Mouse (Mus musculus) MEL (cell line): ENCODE results near the gene Gm20604. TPM values are rescaled to one million over a fixed set of nuclear protein-coding genes. Genes with fewer than 3 reads are reported as not detected.

Experiments
- DNase-seq: peaks from one replicate; pipeline ENCODE4 v3.0.0; 2011; ENCODE audit warnings: low read depth, low spot score
- H3K27ac ChIP-seq: 2 replicates; pipeline ENCODE4 v1.5.1; 2012; ENCODE audit warnings: low read depth, mild to moderate bottlenecking, control low read depth, low read length, moderate library complexity; ENCODE audit not compliant: control insufficient read depth
- H3K27me3 ChIP-seq, 2 experiments: fragments of 150-350 bp in 1 of 2; sonication (generic) in 1 of 2; 2 replicates each; pipeline ENCODE4 v1.6.1; 2012; ENCODE audit warnings: low read length in 2 of 2, mild to moderate bottlenecking in 2 of 2, improper control_type of control experiment in 1 of 2, moderate library complexity in 1 of 2; ENCODE audit not compliant: insufficient read depth in 2 of 2, control insufficient read depth in 1 of 2
- H3K36me3 ChIP-seq, 2 experiments: 2 replicates each; pipeline ENCODE4 v1.6.1; 2012 to 2014; ENCODE audit warnings: low read length in 2 of 2, improper control_type of control experiment in 1 of 2, inconsistent platforms in 1 of 2, mild to moderate bottlenecking in 1 of 2; ENCODE audit not compliant: insufficient read depth in 2 of 2, control insufficient read depth in 1 of 2
- H3K4me1 ChIP-seq, 2 experiments: fragments of 150-350 bp in 1 of 2; sonication (generic) in 1 of 2; 2 replicates each; pipeline ENCODE4 v1.6.1; 2012; ENCODE audit warnings: low read length in 2 of 2, improper control_type of control experiment in 1 of 2, mild to moderate bottlenecking in 1 of 2; ENCODE audit not compliant: insufficient read depth in 2 of 2, control insufficient read depth in 1 of 2
- H3K4me3 ChIP-seq, 2 experiments: fragments of 150-350 bp in 1 of 2; sonication (generic) in 1 of 2; 2 replicates each; pipeline ENCODE4 v1.5.1; 2012; ENCODE audit warnings: low read depth in 2 of 2, low read length in 2 of 2, mild to moderate bottlenecking in 2 of 2, moderate library complexity in 2 of 2, control low read depth in 1 of 2, improper control_type of control experiment in 1 of 2; ENCODE audit not compliant: control insufficient read depth in 1 of 2, insufficient read depth in 1 of 2
- H3K79me2 ChIP-seq: 2 replicates; pipeline ENCODE4 v1.6.1; 2012; ENCODE audit warnings: mild to moderate bottlenecking, low read length, moderate library complexity; ENCODE audit not compliant: control insufficient read depth, poor library complexity, insufficient read depth
- H3K9ac ChIP-seq: 2 replicates; pipeline ENCODE4 v1.6.1; 2012; ENCODE audit warnings: low read depth, mild to moderate bottlenecking, control low read depth, low read length, moderate library complexity; ENCODE audit not compliant: control insufficient read depth, poor library complexity, severe bottlenecking
- H3K9me3 ChIP-seq: fragments of 150-350 bp; sonication (generic); replicated peaks from 2 replicates; pipeline ENCODE4 v1.6.1; 2012; ENCODE audit warnings: mild to moderate bottlenecking, low read length, improper control_type of control experiment, moderate library complexity; ENCODE audit not compliant: insufficient read depth
- CHD2 ChIP-seq: IDR thresholded peaks from 2 replicates; pipeline ENCODE4 v1.6.1; 2011; ENCODE audit warnings: low read length, improper control_type of control experiment
- CTCF ChIP-seq, 3 experiments: IDR thresholded peaks in 2 of 3; conservative IDR thresholded peaks in 1 of 3; 2 replicates each; pipeline ENCODE4 v1.5.1; 2011 to 2012; ENCODE audit warnings: low read length in 3 of 3, low read depth in 2 of 3, mild to moderate bottlenecking in 2 of 3, improper control_type of control experiment in 1 of 3, inconsistent platforms in 1 of 3, mixed read lengths in 1 of 3, moderate library complexity in 1 of 3; ENCODE audit not compliant: control insufficient read depth in 1 of 3, insufficient read depth in 1 of 3, poor library complexity in 1 of 3, severe bottlenecking in 1 of 3
- ELF1 ChIP-seq: IDR thresholded peaks from 2 replicates; pipeline ENCODE4 v1.6.1; 2014; ENCODE audit warnings: low read depth, mild to moderate bottlenecking, inconsistent platforms, low read length, improper control_type of control experiment, moderate library complexity
- EP300 ChIP-seq, 2 experiments: IDR thresholded peaks; 2 replicates each; pipeline ENCODE4 v1.6.1; 2011; ENCODE audit warnings: improper control_type of control experiment in 2 of 2, low read length in 2 of 2, low read depth in 1 of 2, mild to moderate bottlenecking in 1 of 2
- ETS1 ChIP-seq: IDR thresholded peaks from 2 replicates; pipeline ENCODE4 v1.6.1; 2012; ENCODE audit warnings: low read depth, mild to moderate bottlenecking, inconsistent platforms, low read length, improper control_type of control experiment, moderate library complexity
- GABPA ChIP-seq: IDR thresholded peaks from 2 replicates; pipeline ENCODE4 v1.6.1; 2012; ENCODE audit warnings: low read depth, mild to moderate bottlenecking, inconsistent platforms, low read length, improper control_type of control experiment, moderate library complexity
- GATA1 ChIP-seq: IDR thresholded peaks from 2 replicates; pipeline ENCODE4 v1.6.1; 2011; ENCODE audit warnings: low read depth, low read length, improper control_type of control experiment
- JUND ChIP-seq: IDR thresholded peaks from 2 replicates; pipeline ENCODE4 v1.6.1; 2011; ENCODE audit warnings: low read depth, mild to moderate bottlenecking, improper control_type of control experiment, low read length
- KAT2A ChIP-seq: conservative IDR thresholded peaks from 2 replicates; pipeline ENCODE4 v1.6.1; 2012; ENCODE audit warnings: low read depth, low read length, improper control_type of control experiment, inconsistent platforms
- MAFK ChIP-seq: IDR thresholded peaks from 2 replicates; pipeline ENCODE4 v1.6.1; 2011; ENCODE audit warnings: low read depth, mild to moderate bottlenecking, low read length, improper control_type of control experiment, borderline replicate concordance
- MYB ChIP-seq: IDR thresholded peaks from 2 replicates; pipeline ENCODE4 v1.6.1; 2011; ENCODE audit warnings: mild to moderate bottlenecking, low read depth, low read length, improper control_type of control experiment
- NRF1 ChIP-seq: IDR thresholded peaks from 2 replicates; pipeline ENCODE4 v1.6.1; 2014; ENCODE audit warnings: low read depth, mild to moderate bottlenecking, inconsistent platforms, low read length, improper control_type of control experiment, moderate library complexity; ENCODE audit not compliant: poor library complexity, insufficient read depth, severe bottlenecking
- POLR2A ChIP-seq, 2 experiments: IDR thresholded peaks; 2 replicates each; pipeline ENCODE4 v1.6.1; 2011 to 2012; ENCODE audit warnings: low read length in 2 of 2, mild to moderate bottlenecking in 2 of 2, control low read depth in 1 of 2, improper control_type of control experiment in 1 of 2, low read depth in 1 of 2, moderate library complexity in 1 of 2; ENCODE audit not compliant: control insufficient read depth in 1 of 2, insufficient read depth in 1 of 2, poor library complexity in 1 of 2
- POLR2AphosphoS5 ChIP-seq: IDR thresholded peaks from 2 replicates; pipeline ENCODE4 v1.6.1; 2012; ENCODE audit warnings: low read depth, borderline replicate concordance, mild to moderate bottlenecking, inconsistent platforms, low read length, moderate library complexity, mixed read lengths
- RAD21 ChIP-seq: IDR thresholded peaks from 2 replicates; pipeline ENCODE4 v1.6.1; 2011; ENCODE audit warnings: mild to moderate bottlenecking, low read depth, low read length, improper control_type of control experiment
- TBP ChIP-seq: IDR thresholded peaks from 2 replicates; pipeline ENCODE4 v1.8.0; 2011; ENCODE audit warnings: low read depth, low read length, improper control_type of control experiment
- TCF12 ChIP-seq: IDR thresholded peaks from 2 replicates; pipeline ENCODE4 v1.6.1; 2014; ENCODE audit warnings: low read depth, mild to moderate bottlenecking, inconsistent platforms, low read length, improper control_type of control experiment, moderate library complexity
- USF1 ChIP-seq: IDR thresholded peaks from 2 replicates; pipeline ENCODE4 v1.6.1; 2014; ENCODE audit warnings: low read depth, mild to moderate bottlenecking, inconsistent platforms, low read length, improper control_type of control experiment, moderate library complexity
- ZC3H11A ChIP-seq: IDR thresholded peaks from 2 replicates; pipeline ENCODE4 v1.6.1; 2012; ENCODE audit warnings: low read depth, mild to moderate bottlenecking, inconsistent platforms, low read length, improper control_type of control experiment
- ZNF384 ChIP-seq: IDR thresholded peaks from 2 replicates; pipeline ENCODE4 v1.6.1; 2012; ENCODE audit warnings: low read depth, mild to moderate bottlenecking, inconsistent platforms, low read length, improper control_type of control experiment
- polyA plus RNA-seq, 2 experiments: library from polyadenylated mRNA; stranded (reverse) in 1 of 2; unstranded in 1 of 2; fragments of >175 nt in 1 of 2; fragments of >200 nt in 1 of 2; gene quantifications; 2 replicates each; pipeline versions ENCODE4 v1.2.1 to v1.2.4; 2012; ENCODE audit warnings: low replicate concordance in 2 of 2, low read depth in 1 of 2; ENCODE audit not compliant: insufficient read length in 2 of 2, insufficient read depth in 1 of 2, missing spikeins in 1 of 2
- total RNA-seq: library from RNA; depleted of rRNA; stranded (reverse); fragments of 300-350 nt; gene quantifications from 2 replicates; pipeline ENCODE4 v1.2.3, GENCODE M21; 2012

The Gm20604 gene
- total and polyA plus RNA-seq, 3 experiments: 7.9 to 8.8 TPM; not detected in 1

GRCm38 (mm10) chr12:102706833-102707463 is 51.5 kb downstream of the Gm20604 start:
- DNase-seq: peak; percentile 25
- peaks cover 9 to 20% of the 10 kb centered on the region in 2 experiments for H3K4me1 ChIP-seq
- no peaks in the 10 kb centered on the region for H3K27me3 ChIP-seq
- no peak overlapping the region for H3K27ac ChIP-seq
- no peaks in the 10 kb centered on the region for H3K9me3 ChIP-seq
- no peak overlapping the region for H3K9ac ChIP-seq
- TF ChIP-seq ZC3H11A (no peak), ZNF384 (no peak), GABPA (no peak), GATA1 (no peak), RAD21 (no peak)
- H3K36me3 ChIP-seq: peaks cover 0 to 5% of the 10 kb centered on the region in 2 experiments; a peak in 2 of 4 replicates
- no peak overlapping the region for H3K4me3 ChIP-seq
- peaks cover 14% of the 10 kb centered on the region for H3K79me2 ChIP-seq

- H3K36me3 ChIP-seq: peaks cover 0 to 5% of the 10 kb centered on the region in 2 experiments; a peak in 2 of 4 replicates
- H3K27me3 ChIP-seq: no peaks in the 10 kb centered on the region
- H3K9me3 ChIP-seq: no peaks in the 10 kb centered on the region
- H3K4me1 ChIP-seq: peaks cover 9 to 20% of the 10 kb centered on the region in 2 experiments
- peak overlapping the region; percentile 27 to 66 for H3K4me3 ChIP-seq
- H3K27ac ChIP-seq: peak overlapping the region; percentile 62; the same call in 1 of the 2 replicates
- peaks cover 20% of the 10 kb centered on the region for H3K79me2 ChIP-seq
- TF ChIP-seq TCF12 (no peak), MAFK (no peak), MYB (no peak), GABPA (no peak), KAT2A (no peak), NRF1 (no peak), JUND (no peak), ELF1 (no peak), CTCF (IDR thresholded peaks at IDR 0.05 in 2 of 3, conservative IDR thresholded peaks at IDR 0.05 in 1 of 3; ENCODE audit: control insufficient read depth in 1 of 3, insufficient read depth in 1 of 3, low read depth in 2 of 3, low read length in 3 of 3, poor library complexity in 1 of 3, severe bottlenecking in 1 of 3) (no peak), POLR2A (IDR thresholded peaks at IDR 0.05; ENCODE audit: control insufficient read depth in 1 of 2, insufficient read depth in 1 of 2, low read depth in 1 of 2, low read length in 2 of 2, poor library complexity in 1 of 2) (no peak), USF1 (no peak), ZNF384 (no peak), CHD2 (no peak), EP300 (IDR thresholded peaks at IDR 0.05; ENCODE audit: low read depth in 1 of 2, low read length in 2 of 2) (no peak), POLR2AphosphoS5 (no peak), ETS1 (0 out of 2 replicates have a peak, but pooled peaks have one; percentile 12), TBP (peak; percentile 67), GATA1 (0 out of 2 replicates have a peak, but pooled peaks have one; percentile 15), ZC3H11A (0 out of 2 replicates have a peak, but pooled peaks have one; percentile 3)
- peak overlapping the region; percentile 83 for H3K9ac ChIP-seq
- peak; percentile 70 for DNase-seq
Observed at GRCm38 (mm10) chr12:102705906-102706640, 52.4 kb downstream of the Gm20604 start.
